Mouse (Mus musculus) liver, embryonic 13.5 days (tissue): ENCODE results near the gene Mafk. TPM values are rescaled to one million over a fixed set of nuclear protein-coding genes. Genes with fewer than 3 reads are reported as not detected.

Experiments
- ATAC-seq: fragments of 200-750 bp; cut with Nextera tagmentation; 2 replicates; pipeline ENCODE4 v1.8.0; 2017; ENCODE audit warnings: low read depth, mild to moderate bottlenecking, moderate number of reproducible peaks, moderate library complexity
- DNase-seq: peaks from one replicate; pipeline ENCODE4 v3.0.0; 2022
- H3K27ac ChIP-seq: fragments of 300-500 bp; sonication (generic); 2 replicates; pipeline ENCODE4 v1.5.1; 2015; ENCODE audit warnings: moderate library complexity, mild to moderate bottlenecking, inconsistent platforms
- H3K27me3 ChIP-seq: fragments of 300-500 bp; sonication (generic); 2 replicates; pipeline ENCODE4 v1.6.1; 2015; ENCODE audit warnings: mild to moderate bottlenecking, inconsistent platforms
- H3K36me3 ChIP-seq: fragments of 300-500 bp; sonication (generic); 2 replicates; pipeline ENCODE4 v1.6.1; 2015; ENCODE audit warnings: mild to moderate bottlenecking, inconsistent platforms
- H3K4me1 ChIP-seq: fragments of 300-500 bp; sonication (generic); replicated peaks from 2 replicates; pipeline ENCODE4 v1.6.1; 2015; ENCODE audit warnings: inconsistent platforms
- H3K4me2 ChIP-seq: fragments of 300-500 bp; sonication (generic); 2 replicates; pipeline ENCODE4 v1.6.1; 2015; ENCODE audit warnings: inconsistent platforms, mild to moderate bottlenecking, moderate library complexity
- H3K4me3 ChIP-seq: fragments of 300-500 bp; sonication (generic); replicated peaks from 2 replicates; pipeline ENCODE4 v1.5.1; 2015; ENCODE audit warnings: mild to moderate bottlenecking, inconsistent platforms
- H3K9ac ChIP-seq: fragments of 300-500 bp; sonication (generic); 2 replicates; pipeline ENCODE4 v1.6.1; 2015; ENCODE audit warnings: mild to moderate bottlenecking, inconsistent platforms
- H3K9me3 ChIP-seq: fragments of 300-500 bp; sonication (generic); replicated peaks from 2 replicates; pipeline ENCODE4 v1.6.1; 2016; ENCODE audit warnings: inconsistent platforms
- WGBS: fragments of 180-500 bp; shearing (Covaris S2); methylation state at CpG from one replicate; pipeline ENCODE4 v1.1.7; 2015; ENCODE audit not compliant: insufficient replicate concordance; 5-methylcytosine and 5-hydroxymethylcytosine counted together
- polyA plus RNA-seq: library from polyadenylated mRNA; unstranded; fragments of >200 nt; fragmentation: Nextera tagmentation; extraction: Ambion mirVana; gene quantifications from 2 replicates; pipeline ENCODE4 v1.2.1, GENCODE M21; 2015

The Mafk gene
- polyA plus RNA-seq, 1 experiment from 2014 or later: 41.6 TPM

DNA sequence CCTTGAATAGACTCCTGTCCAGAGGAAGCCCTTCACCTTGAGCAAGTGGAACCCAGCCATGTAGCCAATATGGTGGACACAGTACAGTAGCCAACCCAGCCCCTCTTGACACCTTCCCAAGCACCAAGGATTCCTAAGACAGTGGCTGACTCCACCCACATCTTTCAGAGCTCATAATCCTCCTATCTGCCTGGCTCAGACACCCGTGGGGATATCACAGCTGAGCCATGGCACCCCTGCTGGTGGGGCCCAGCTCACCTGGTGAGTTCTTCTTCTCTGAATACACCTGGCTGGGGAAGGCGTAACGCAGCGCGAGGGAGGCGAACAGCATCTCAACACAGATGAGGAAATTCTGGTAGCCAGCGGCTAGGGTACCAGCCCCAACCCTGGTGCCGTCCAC is 14.6 kb downstream of the Mafk start:
- Histone ChIP-seq H3K4me1 (peaks cover 72% of the 10 kb centered on the region), H3K27ac (peak overlapping the region; percentile 100), H3K4me2 (peak overlapping the region; percentile 71), H3K9ac (peak overlapping the region; percentile 79), H3K4me3 (0 out of 2 replicates have a peak overlapping the region, but pooled peaks have one; percentile 9), H3K9me3 (peaks cover 13% of the 10 kb centered on the region; the same call in 1 of the 2 replicates), H3K36me3 (peaks cover 43% of the 10 kb centered on the region), H3K27me3 (no peaks in the 10 kb centered on the region)
- 85% methylated on average over 8 of the region's 8 CpGs for WGBS
- ATAC-seq: peak; percentile 9
- peak; percentile 67 for DNase-seq

DNA sequence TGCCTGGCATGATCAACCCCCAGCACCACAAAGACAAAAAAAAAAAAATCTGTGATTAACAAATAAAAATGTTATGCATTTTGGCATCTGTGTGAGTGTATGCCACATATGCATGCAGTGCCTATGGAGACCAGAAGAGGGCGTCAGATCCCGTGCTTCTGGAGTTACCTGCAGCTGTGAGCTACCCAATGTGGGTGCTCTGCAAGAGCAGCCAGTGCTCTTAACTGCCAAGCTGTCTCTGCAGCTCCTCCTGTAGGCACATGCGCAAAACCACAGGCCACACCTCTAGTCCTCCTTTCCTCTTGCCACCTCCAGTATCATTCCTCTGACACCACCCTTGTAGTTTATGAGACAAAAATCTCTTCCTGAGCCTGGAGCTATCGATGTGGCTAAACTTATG is 18.1 kb downstream of the Mafk start:
- Histone ChIP-seq H3K4me3 (no peak overlapping the region), H3K9ac (no peak overlapping the region), H3K4me1 (peaks cover 72% of the 10 kb centered on the region), H3K27ac (peak overlapping the region; percentile 71), H3K9me3 (peaks cover 13% of the 10 kb centered on the region; the same call in 1 of the 2 replicates), H3K27me3 (peaks cover 16% of the 10 kb centered on the region), H3K4me2 (no peak overlapping the region), H3K36me3 (peaks cover 23% of the 10 kb centered on the region)
- ATAC-seq (no peak), DNase-seq (no peak)
- WGBS: 30% methylated on average over 4 of the region's 4 CpGs

DNA sequence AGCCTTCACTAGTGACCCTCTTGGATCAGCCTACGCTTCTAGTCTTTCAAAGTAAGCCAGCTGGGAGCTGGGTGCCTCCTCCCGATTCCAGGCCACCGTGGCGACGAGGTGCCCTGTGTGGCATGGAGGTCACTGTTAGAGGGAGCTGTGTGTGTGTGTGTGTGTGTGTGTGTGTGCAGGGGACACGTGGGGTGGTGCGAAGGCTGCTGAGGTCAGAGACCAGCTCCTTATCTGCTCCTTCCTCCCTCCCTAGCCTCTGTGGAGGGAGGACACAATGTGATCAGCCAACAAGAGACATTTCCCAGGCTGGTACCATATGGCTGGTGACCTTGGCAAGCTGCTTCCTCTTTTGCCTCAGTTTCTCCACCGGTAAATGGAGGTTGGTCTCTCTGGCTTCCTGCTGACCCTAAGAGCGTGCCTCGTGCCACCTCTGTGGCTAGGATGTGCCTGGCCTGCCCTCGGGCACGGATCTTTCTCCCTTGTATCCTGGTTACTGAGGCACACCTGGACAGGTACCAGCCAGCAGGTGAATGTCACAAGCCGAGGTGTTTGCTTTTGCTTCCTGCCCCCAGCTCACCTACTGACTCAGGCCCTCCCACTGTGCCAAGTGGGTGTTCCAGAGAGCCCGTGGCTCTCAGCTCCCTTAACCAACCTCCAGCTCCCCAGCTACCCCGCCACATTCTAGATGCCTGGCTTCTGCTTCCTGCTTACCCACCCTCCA is 20.5 kb downstream of the Mafk start:
- Histone ChIP-seq H3K9ac (peak overlapping the region; percentile 59), H3K9me3 (peaks cover 13% of the 10 kb centered on the region; the same call in 1 of the 2 replicates), H3K4me3 (no peak overlapping the region), H3K4me1 (peaks cover 72% of the 10 kb centered on the region), H3K4me2 (peak overlapping the region; percentile 21; the same call in 1 of the 2 replicates), H3K27me3 (peaks cover 16% of the 10 kb centered on the region), H3K36me3 (peaks cover 16% of the 10 kb centered on the region), H3K27ac (peak overlapping the region; percentile 74)
- DNase-seq (no peak), ATAC-seq (peak; percentile 66)
- 57% methylated on average over 15 of the region's 15 CpGs for WGBS

DNA sequence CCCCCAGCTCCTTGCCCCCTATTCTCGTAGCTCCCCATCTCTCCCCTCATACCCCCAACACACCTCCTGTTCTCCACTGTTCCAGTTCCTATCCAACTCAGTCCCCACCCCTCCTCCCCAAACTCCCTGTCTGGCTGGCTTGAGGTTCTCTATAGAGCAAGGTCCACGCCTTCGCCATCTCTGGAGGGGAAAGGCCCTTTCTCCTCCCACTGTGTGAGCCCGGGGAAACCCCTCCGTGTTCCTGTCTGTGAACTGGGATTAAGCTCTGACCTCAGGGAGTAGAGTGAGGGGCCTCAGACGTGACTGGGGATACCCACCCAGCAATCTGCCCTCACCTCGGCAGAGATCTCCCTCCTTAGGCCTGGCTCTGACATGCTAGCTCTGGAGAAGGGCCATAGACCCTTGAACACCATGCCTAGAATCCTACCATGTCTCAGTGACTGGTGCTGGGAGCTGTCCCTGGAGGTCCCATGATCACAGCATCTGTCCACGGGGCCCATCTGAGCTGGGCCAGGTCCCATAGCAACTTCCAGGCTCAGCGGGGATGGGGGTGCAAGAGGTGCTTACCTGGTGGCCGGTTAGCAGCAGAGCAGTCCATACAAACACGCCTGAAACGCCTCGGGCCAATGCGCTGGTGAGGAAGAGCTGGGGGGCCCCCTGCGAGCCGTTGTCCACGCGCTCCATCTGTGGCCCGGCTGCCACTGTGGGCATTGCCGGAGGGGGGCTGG is 21.2 kb downstream of the Mafk start:
- no peak overlapping the region for H3K4me3 ChIP-seq
- H3K27me3 ChIP-seq: peaks cover 16% of the 10 kb centered on the region
- DNase-seq (no peak), ATAC-seq (no peak)
- H3K27ac ChIP-seq: peak overlapping the region; percentile 74; the same call in 1 of the 2 replicates
- H3K4me1 ChIP-seq: peaks cover 75% of the 10 kb centered on the region
- H3K4me2 ChIP-seq: peak overlapping the region; percentile 21
- peaks cover 10% of the 10 kb centered on the region; the same call in 1 of the 2 replicates for H3K9me3 ChIP-seq
- H3K9ac ChIP-seq: peak overlapping the region; percentile 59
- H3K36me3 ChIP-seq: peaks cover 8% of the 10 kb centered on the region
- 69% methylated on average over 20 of the region's 20 CpGs for WGBS

DNA sequence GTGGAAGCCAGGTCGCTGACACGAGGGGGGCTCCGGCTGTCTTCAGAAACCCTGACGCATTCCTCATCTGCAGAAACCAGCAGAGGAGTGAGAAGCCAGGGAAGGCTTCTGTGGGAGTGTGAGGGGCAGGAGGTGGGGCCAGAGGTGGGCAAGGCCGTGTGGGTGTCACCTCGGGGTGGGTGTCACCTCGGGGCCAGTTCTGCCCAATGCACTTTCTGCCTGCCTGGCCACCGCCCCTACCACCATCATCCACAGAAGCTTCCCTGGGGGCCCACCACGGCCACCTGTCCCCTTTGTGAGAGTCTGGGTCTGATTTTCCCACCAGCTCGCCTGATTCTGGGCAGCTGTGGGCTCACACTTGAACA is 21.8 kb downstream of the Mafk start:
- H3K9ac ChIP-seq: peak overlapping the region; percentile 59
- 40% methylated on average over 10 of the region's 10 CpGs for WGBS
- peaks cover 16% of the 10 kb centered on the region for H3K27me3 ChIP-seq
- H3K36me3 ChIP-seq: peaks cover 4% of the 10 kb centered on the region
- no peak overlapping the region for H3K4me3 ChIP-seq
- DNase-seq: no peak
- peak overlapping the region; percentile 74 for H3K27ac ChIP-seq
- peaks cover 81% of the 10 kb centered on the region for H3K4me1 ChIP-seq
- ATAC-seq: 0 out of 2 replicates have a peak, but pooled peaks have one; percentile 15
- H3K4me2 ChIP-seq: peak overlapping the region; percentile 21
- H3K9me3 ChIP-seq: peaks cover 5% of the 10 kb centered on the region; the same call in 1 of the 2 replicates

GRCm38 (mm10) chr5:139813963-139814381 is 22.7 kb downstream of the Mafk start:
- no peak overlapping the region for H3K9ac ChIP-seq
- no peak for ATAC-seq
- H3K27me3 ChIP-seq: peaks cover 16% of the 10 kb centered on the region
- H3K4me2 ChIP-seq: peak overlapping the region; percentile 24; the same call in 1 of the 2 replicates
- H3K4me3 ChIP-seq: no peak overlapping the region
- no peaks in the 10 kb centered on the region for H3K9me3 ChIP-seq
- no peaks in the 10 kb centered on the region for H3K36me3 ChIP-seq
- no peak for DNase-seq
- peaks cover 90% of the 10 kb centered on the region for H3K4me1 ChIP-seq
- H3K27ac ChIP-seq: peak overlapping the region; percentile 74; the same call in 1 of the 2 replicates
- 38% methylated on average over 13 of the region's 13 CpGs for WGBS

- no peak for DNase-seq
Observed at GRCm38 (mm10) chr5:139815964-139816363, 24.7 kb downstream of the Mafk start.

GRCm38 (mm10) chr5:139816445-139816844 is 25.1 kb downstream of the Mafk start:
- Histone ChIP-seq H3K27me3 (peaks cover 16% of the 10 kb centered on the region), H3K27ac (peak overlapping the region; percentile 74)
- no peak for ATAC-seq

More at GRCm38 (mm10) chr5:139815964-139816363, 24.7 kb downstream of the Mafk start:
- Histone ChIP-seq H3K9me3 (no peaks in the 10 kb centered on the region), H3K27ac (peak overlapping the region; percentile 74), H3K4me2 (no peak overlapping the region), H3K4me1 (peaks cover 94% of the 10 kb centered on the region), H3K27me3 (peaks cover 16% of the 10 kb centered on the region), H3K9ac (peak overlapping the region; percentile 33; the same call in 1 of the 2 replicates), H3K4me3 (no peak overlapping the region), H3K36me3 (no peaks in the 10 kb centered on the region; the same call in 1 of the 2 replicates)
- WGBS: 79% methylated on average over 6 of the region's 6 CpGs
- no peak for ATAC-seq

GRCm38 (mm10) chr5:139817292-139817691 is 26.0 kb downstream of the Mafk start:
- peaks cover 12% of the 10 kb centered on the region for H3K36me3 ChIP-seq
- H3K4me3 ChIP-seq: no peak overlapping the region
- DNase-seq (no peak), ATAC-seq (no peak)
- peak overlapping the region; percentile 44; the same call in 1 of the 2 replicates for H3K9ac ChIP-seq
- H3K4me1 ChIP-seq: peaks cover 88% of the 10 kb centered on the region
- WGBS: 0% methylated on average over 1 of the region's 1 CpGs
- H3K27me3 ChIP-seq: peaks cover 16% of the 10 kb centered on the region
- no peaks in the 10 kb centered on the region for H3K9me3 ChIP-seq
- no peak overlapping the region for H3K4me2 ChIP-seq
- H3K27ac ChIP-seq: peak overlapping the region; percentile 83

More at GRCm38 (mm10) chr5:139816445-139816844, 25.1 kb downstream of the Mafk start:
- Histone ChIP-seq H3K36me3 (peaks cover 5% of the 10 kb centered on the region), H3K4me3 (no peak overlapping the region), H3K9me3 (no peaks in the 10 kb centered on the region), H3K4me1 (peaks cover 89% of the 10 kb centered on the region), H3K4me2 (no peak overlapping the region), H3K9ac (peak overlapping the region; percentile 33)
- no peak for DNase-seq

- Histone ChIP-seq H3K36me3 (peaks cover 20% of the 10 kb centered on the region), H3K4me3 (no peak overlapping the region), H3K9me3 (no peaks in the 10 kb centered on the region), H3K27me3 (peaks cover 11% of the 10 kb centered on the region), H3K4me2 (0 out of 2 replicates have a peak overlapping the region, but pooled peaks have one; percentile 4), H3K9ac (peak overlapping the region; percentile 44), H3K4me1 (peaks cover 88% of the 10 kb centered on the region), H3K27ac (peak overlapping the region; percentile 83)
- ATAC-seq: peak; percentile 19; the same call in 1 of the 2 replicates
- DNase-seq: no peak
- WGBS: 46% methylated on average over 3 of the region's 3 CpGs
Observed at GRCm38 (mm10) chr5:139818056-139818455, 26.7 kb downstream of the Mafk start.

DNA sequence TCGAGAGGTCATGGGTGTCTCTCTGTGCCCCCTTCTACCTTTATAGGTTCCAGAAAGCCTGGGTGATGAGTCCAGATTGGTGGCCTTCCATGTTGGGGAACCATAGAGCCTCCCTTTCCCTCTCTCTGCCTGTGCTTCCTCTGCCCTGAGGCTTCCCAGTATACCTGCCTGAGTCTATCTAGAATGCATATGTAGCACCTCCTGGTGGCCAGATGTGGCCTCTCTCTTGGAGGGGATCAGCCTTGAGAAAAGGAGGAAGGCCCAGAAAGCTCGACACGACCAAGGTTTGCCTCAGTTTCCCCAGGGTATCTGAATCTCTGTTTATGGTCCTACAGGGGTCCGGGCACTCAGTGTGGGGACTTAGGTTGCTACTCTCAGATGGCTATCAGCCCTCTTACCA is 27.5 kb downstream of the Mafk start:
- ATAC-seq: peak; percentile 77
- Histone ChIP-seq H3K4me2 (peak overlapping the region; percentile 4; the same call in 1 of the 2 replicates), H3K9ac (peak overlapping the region; percentile 44), H3K9me3 (no peaks in the 10 kb centered on the region), H3K4me1 (peaks cover 84% of the 10 kb centered on the region), H3K4me3 (no peak overlapping the region), H3K27me3 (peaks cover 5% of the 10 kb centered on the region), H3K36me3 (peaks cover 28% of the 10 kb centered on the region), H3K27ac (peak overlapping the region; percentile 83)
- WGBS: 28% methylated on average over 4 of the region's 4 CpGs
- DNase-seq: peak; percentile 70
